Mouse (Mus musculus) neural tube, embryonic 11.5 days (tissue): ENCODE results near the gene Tex47. TPM values are rescaled to one million over a fixed set of nuclear protein-coding genes. Genes with fewer than 3 reads are reported as not detected.

Experiments
- ATAC-seq: fragments of 200-750 bp; cut with Nextera tagmentation; 2 replicates; pipeline ENCODE4 v1.8.0; 2017; ENCODE audit warnings: moderate number of reproducible peaks, mild to moderate bottlenecking, moderate TSS enrichment, moderate library complexity; ENCODE audit not compliant: insufficient read depth, low FRiP score, low TSS enrichment
- DNase-seq: peaks from one replicate; pipeline ENCODE4 v3.0.0-alpha.2; 2015; ENCODE audit warnings: low spot score
- H3K27ac ChIP-seq: fragments of 300-500 bp; sonication (generic); 2 replicates; pipeline ENCODE4 v1.5.1; 2014; ENCODE audit warnings: low read depth, mild to moderate bottlenecking, low read length
- H3K27me3 ChIP-seq: fragments of 300-500 bp; sonication (generic); 2 replicates; pipeline ENCODE4 v1.6.1; 2014; ENCODE audit warnings: mild to moderate bottlenecking, low read length, mixed read lengths; ENCODE audit not compliant: control insufficient read depth, insufficient read depth
- H3K36me3 ChIP-seq: fragments of 300-500 bp; sonication (generic); 2 replicates; pipeline ENCODE4 v1.6.1; 2014; ENCODE audit warnings: mild to moderate bottlenecking, low read length, moderate library complexity, mixed read lengths; ENCODE audit not compliant: control insufficient read depth, insufficient read depth
- H3K4me1 ChIP-seq: fragments of 300-500 bp; sonication (generic); 2 replicates; pipeline ENCODE4 v1.6.1; 2014; ENCODE audit warnings: low read length, mixed read lengths; ENCODE audit not compliant: control insufficient read depth, insufficient read depth
- H3K4me2 ChIP-seq: fragments of 300-500 bp; sonication (generic); 2 replicates; pipeline ENCODE4 v1.6.1; 2014; ENCODE audit warnings: low read depth, mild to moderate bottlenecking, moderate library complexity
- H3K4me3 ChIP-seq: fragments of 300-500 bp; sonication (generic); 2 replicates; pipeline ENCODE4 v1.5.1; 2014; ENCODE audit warnings: low read depth, low read length
- H3K9ac ChIP-seq: fragments of 300-500 bp; sonication (generic); 2 replicates; pipeline ENCODE4 v1.6.1; 2014; ENCODE audit warnings: mild to moderate bottlenecking, low read length
- H3K9me3 ChIP-seq: fragments of 300-500 bp; sonication (generic); 2 replicates; pipeline ENCODE4 v1.6.1; 2016; ENCODE audit warnings: low read length; ENCODE audit not compliant: control insufficient read depth
- WGBS: fragments of 180-500 bp; shearing (Covaris S2); extraction: QIAGEN DNeasy Blood & Tissue Kit; methylation state at CpG from one replicate; pipeline ENCODE4 v1.1.7; 2014; 5-methylcytosine and 5-hydroxymethylcytosine counted together
- polyA plus RNA-seq: library from polyadenylated mRNA; unstranded; fragments of >200 nt; fragmentation: Nextera tagmentation; extraction: Ambion mirVana; gene quantifications from 2 replicates; pipeline ENCODE4 v1.2.1, GENCODE M21; 2014

Tex47 gene
- polyA plus RNA-seq = 0.13 TPM in 1 of 2 replicates, not detected in the other

DNA sequence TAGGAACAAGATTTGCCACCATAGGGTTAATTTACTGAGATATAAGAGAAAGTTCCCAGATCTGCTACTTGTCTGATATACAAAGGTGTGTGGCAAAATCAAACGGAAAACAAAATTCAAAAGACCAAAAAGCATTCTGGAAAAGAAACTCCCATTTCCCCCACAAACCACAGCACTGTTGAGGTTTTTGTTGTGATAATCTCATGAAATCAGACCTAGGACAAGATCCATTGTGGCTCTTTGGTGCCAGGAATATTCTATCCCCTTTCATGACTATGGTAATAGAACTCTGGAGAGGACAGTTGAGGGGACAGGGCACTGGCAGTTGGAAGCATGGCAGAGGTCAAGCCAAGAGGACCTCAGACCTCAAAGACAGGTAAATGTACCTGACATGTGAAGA, at the start of gene Tex47:
Gene Tex47 (plus strand): TSS at position 301 of the 400 bp plus-strand sequence.
- H3K36me3 ChIP-seq = no peaks in the 10 kb centered on the region
- ATAC-seq (no peak), DNase-seq (no peak)
- H3K4me1 ChIP-seq = no peaks in the 10 kb centered on the region
- no peaks in the 10 kb centered on the region for H3K27me3 ChIP-seq
- H3K9ac ChIP-seq = no peak within 1 kb of the TSS
- no peak within 1 kb of the TSS for H3K4me2 ChIP-seq
- no peak within 1 kb of the TSS for H3K27ac ChIP-seq
- H3K9me3 ChIP-seq = no peaks in the 10 kb centered on the region
- no peak within 1 kb of the TSS for H3K4me3 ChIP-seq
- 86% methylated on average over 1 of the region's 1 CpGs for WGBS

DNA sequence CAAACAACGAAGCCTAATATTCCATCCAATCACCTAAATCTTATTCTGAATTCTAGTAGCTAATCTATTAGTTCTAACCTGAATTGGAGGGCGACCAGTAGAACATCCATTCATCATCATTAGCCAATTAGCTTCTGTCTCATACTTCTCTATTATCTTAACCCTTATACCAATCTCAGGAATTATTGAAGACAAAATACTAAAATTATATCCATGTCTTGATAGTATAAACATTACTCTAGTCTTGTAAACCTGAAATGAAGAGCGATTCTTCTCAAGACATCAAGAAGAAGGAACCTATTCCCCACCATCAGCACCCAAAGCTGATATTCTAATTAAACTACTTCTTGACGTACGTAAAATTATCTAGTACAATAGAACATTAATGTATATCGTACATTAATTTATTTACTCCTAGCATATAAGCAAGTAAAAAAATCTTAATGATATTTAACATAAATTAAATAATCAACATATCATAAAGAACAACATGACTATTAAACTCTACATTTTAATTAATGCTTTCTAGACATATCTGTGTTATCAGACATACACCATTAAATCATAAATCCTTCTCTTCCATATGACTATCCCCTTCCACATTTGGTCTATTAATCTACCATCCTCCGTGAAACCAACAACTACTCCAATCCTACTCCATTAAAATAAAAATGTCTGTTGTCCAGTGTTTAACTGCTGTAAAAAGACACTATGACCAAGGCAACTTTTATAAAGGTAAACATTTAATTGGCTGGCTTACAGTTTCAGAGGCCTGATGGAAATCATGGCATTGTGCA, 27.1 kb upstream of the Tex47 start:
- Histone ChIP-seq H3K9me3 (no peaks in the 10 kb centered on the region), H3K4me2 (no peak overlapping the region), H3K27ac (no peak overlapping the region), H3K27me3 (no peaks in the 10 kb centered on the region), H3K4me3 (no peak overlapping the region), H3K4me1 (no peaks in the 10 kb centered on the region), H3K36me3 (no peaks in the 10 kb centered on the region), H3K9ac (no peak overlapping the region)
- 92% methylated on average over 7 of the region's 7 CpGs for WGBS
- ATAC-seq (no peak), DNase-seq (no peak)

GRCm38 (mm10) chr5:7284336-7284735, 19.6 kb upstream of the Tex47 start:
- DNase-seq (no peak), ATAC-seq (no peak)
- Histone ChIP-seq H3K9ac (no peak overlapping the region), H3K36me3 (no peaks in the 10 kb centered on the region), H3K4me1 (no peaks in the 10 kb centered on the region), H3K9me3 (no peaks in the 10 kb centered on the region), H3K4me3 (no peak overlapping the region), H3K4me2 (no peak overlapping the region), H3K27me3 (no peaks in the 10 kb centered on the region), H3K27ac (no peak overlapping the region)
- WGBS = 98% methylated on average over 1 of the region's 1 CpGs

- 83% methylated on average over 1 of the region's 1 CpGs for WGBS
- no peak overlapping the region for H3K4me2 ChIP-seq
- H3K27me3 ChIP-seq = no peaks in the 10 kb centered on the region
- H3K9me3 ChIP-seq = no peaks in the 10 kb centered on the region
- no peak overlapping the region for H3K9ac ChIP-seq
- no peak overlapping the region for H3K4me3 ChIP-seq
- no peaks in the 10 kb centered on the region for H3K36me3 ChIP-seq
- no peak overlapping the region for H3K27ac ChIP-seq
- DNase-seq (no peak), ATAC-seq (no peak)
- H3K4me1 ChIP-seq = no peaks in the 10 kb centered on the region
Observed at GRCm38 (mm10) chr5:7302969-7303368, 950 bp upstream of the Tex47 start.

- H3K4me1 ChIP-seq = no peaks in the 10 kb centered on the region
- no peak overlapping the region for H3K9ac ChIP-seq
- no peak overlapping the region for H3K4me3 ChIP-seq
- H3K36me3 ChIP-seq = no peaks in the 10 kb centered on the region
- DNase-seq (no peak), ATAC-seq (no peak)
- no peak overlapping the region for H3K4me2 ChIP-seq
- H3K27me3 ChIP-seq = no peaks in the 10 kb centered on the region
- no peaks in the 10 kb centered on the region for H3K9me3 ChIP-seq
- no peak overlapping the region for H3K27ac ChIP-seq
- WGBS = 87% methylated on average over 4 of the region's 4 CpGs
Observed at GRCm38 (mm10) chr5:7325594-7325993, 21.7 kb downstream of the Tex47 start.

DNA sequence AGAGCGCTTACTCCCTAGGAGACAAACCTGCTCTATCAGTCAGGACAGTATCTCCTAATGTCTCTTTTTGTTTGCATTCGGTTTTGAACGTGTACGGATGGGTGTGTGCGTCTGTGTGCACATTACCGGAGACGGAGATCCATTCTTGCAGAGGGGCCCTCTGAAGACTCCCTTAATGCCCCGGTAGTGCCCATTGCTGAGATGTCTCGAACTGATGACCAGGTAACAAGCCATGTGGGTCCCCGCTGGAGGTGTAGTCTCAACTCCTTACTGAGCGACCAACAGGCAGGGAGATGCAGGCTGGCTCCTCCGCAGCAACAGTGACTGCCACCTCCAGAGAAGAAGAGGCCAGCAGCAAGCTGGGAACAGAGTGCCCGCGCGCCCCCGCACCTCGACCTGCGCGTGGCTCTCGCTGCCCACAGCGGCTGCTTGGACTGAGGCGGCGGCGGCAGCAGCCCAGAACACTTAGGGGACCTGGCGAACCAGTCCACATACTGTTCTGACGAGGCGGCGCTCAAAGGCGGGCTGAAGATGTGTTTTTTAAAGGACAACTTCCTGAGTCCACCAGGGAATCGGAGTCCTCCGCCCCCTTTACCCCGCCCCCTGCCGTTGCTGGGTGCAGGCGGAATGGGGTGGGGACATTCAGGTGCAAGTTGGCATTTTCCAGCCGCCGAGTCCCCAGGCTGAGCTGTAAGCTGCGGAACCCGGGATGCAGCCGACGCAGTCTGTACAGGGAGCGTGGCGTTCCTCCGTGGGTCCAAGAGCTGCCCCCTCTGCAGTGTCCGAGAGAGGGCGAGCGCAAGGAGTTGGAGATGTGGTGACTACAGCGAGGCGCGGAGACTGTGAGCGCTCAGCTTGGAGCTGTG, 40.5 kb downstream of the Tex47 start, which contains the start of gene Zfp804b:
Gene Zfp804b (minus strand): TSS at position 612 of the 866 bp plus-strand sequence.
- no peaks in the 10 kb centered on the region for H3K36me3 ChIP-seq
- ATAC-seq (peak; percentile 89), DNase-seq (peak; percentile 68)
- peak within 1 kb of the TSS; percentile 90 for H3K4me2 ChIP-seq
- H3K4me1 ChIP-seq = no peaks in the 10 kb centered on the region
- H3K27ac ChIP-seq = no peak within 1 kb of the TSS
- peak within 1 kb of the TSS; percentile 58 for H3K4me3 ChIP-seq
- H3K9ac ChIP-seq = peak within 1 kb of the TSS; percentile 61
- H3K27me3 ChIP-seq = no peaks in the 10 kb centered on the region
- WGBS = under 1% methylated on average over 50 of the region's 50 CpGs
- H3K9me3 ChIP-seq = no peaks in the 10 kb centered on the region

GRCm38 (mm10) chr5:7345011-7345389, 41.1 kb downstream of the Tex47 start:
- Histone ChIP-seq H3K27me3 (no peaks in the 10 kb centered on the region), H3K4me1 (no peaks in the 10 kb centered on the region), H3K27ac (no peak overlapping the region), H3K9me3 (no peaks in the 10 kb centered on the region), H3K36me3 (no peaks in the 10 kb centered on the region), H3K4me2 (peak overlapping the region; percentile 90), H3K9ac (peak overlapping the region; percentile 61; the same call in 1 of the 2 replicates), H3K4me3 (peak overlapping the region; percentile 58)
- peak; percentile 53 for ATAC-seq
- WGBS = under 1% methylated on average over 11 of the region's 11 CpGs
- no peak for DNase-seq
